Mouse (Mus musculus) adipocyte (in vitro differentiated cells): ENCODE measurements around the gene Tspan11.

Experiments used
- DNase-seq: peaks from one replicate; pipeline ENCODE4 v3.0.0-alpha.2; 2016; ENCODE audit warnings: low spot score

Gene Tspan11

DNA sequence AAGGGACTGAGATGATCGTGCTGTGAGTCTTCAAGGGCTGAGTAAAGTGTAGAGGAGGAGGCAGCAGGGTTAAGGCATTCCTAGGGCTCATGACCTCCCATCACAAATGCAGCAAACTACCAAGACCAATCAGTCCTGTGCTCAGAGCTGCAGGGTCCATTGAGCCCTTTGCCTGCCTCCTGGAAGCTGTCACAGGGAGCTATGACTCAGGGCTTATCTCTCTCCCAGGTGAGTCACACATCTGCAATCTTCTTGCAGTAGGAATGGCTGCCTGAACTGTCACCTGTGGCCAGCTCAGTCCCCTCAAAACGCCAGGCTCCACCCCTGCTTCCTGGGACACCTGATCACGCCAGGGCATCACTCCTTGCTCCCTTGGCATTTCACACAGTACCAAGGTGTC is 47.7 kb downstream of the Tspan11 start:
- no peak for DNase-seq

GRCm38 (mm10) chr6:127942421-127942820 is 55.0 kb downstream of the Tspan11 start:
- DNase-seq: no peak

DNA sequence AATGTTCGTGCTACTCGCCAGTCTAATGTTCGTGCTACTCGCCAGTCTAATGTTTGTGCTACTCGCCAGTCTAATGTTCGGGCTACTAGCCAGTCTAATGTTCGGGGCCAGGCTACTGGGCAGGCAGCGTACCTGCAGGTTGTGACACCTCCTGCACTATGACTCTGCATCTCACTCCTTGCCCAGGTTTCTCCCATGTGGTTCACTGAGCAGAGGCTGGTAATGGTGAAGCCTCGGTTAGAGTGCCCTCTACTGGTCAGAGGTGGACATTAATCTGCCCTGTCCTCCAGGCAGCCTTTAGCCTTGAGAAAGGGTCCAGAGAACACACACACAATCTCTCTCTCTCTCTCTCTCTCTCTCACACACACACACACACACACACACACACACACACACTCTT is 58.3 kb downstream of the Tspan11 start:
- peak; percentile 82 for DNase-seq

DNA sequence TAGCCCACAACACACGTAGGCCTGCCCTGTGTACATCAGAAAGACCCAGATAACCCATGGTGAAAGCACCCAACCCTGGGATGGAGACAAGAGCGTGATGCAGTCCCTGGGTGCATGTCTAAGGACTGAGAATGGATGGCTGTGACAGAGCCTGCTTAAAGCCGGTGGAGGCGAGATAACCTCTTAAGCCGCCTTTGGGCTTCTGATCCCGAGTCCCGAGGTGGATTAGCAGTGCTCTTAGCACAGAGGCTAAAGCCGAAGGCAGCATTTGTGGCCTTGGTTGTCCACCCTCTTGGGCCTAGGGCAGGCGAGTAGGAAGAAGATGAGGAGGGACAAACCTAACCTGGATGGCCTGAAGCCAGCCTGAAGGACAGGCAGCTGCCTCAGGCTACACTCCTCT is 61.3 kb downstream of the Tspan11 start:
- no peak for DNase-seq

DNA sequence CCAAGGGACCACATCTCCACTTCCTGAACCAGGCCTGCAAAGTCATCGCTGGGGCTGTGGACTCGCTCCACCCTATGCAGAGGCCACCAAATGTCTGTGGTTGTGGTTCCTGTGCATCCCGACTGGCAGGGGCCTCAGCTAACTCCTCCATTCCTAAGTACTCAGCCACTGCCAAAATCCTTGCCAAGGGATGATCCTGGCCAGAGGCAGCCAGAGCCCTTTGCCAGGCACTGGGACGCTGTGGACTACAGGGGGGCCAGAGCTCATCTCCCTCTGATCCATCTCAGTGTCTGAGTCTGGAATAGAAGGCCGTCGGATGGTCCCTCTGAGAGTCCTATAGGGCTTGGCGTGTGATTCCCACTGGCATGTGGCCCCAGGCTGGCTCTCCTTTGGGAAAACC is 62.5 kb downstream of the Tspan11 start:
- DNase-seq: no peak

- DNase-seq: no peak
These were observed 65.7 kb downstream of the Tspan11 start for GRCm38 (mm10) chr6:127953071-127953470.

DNA sequence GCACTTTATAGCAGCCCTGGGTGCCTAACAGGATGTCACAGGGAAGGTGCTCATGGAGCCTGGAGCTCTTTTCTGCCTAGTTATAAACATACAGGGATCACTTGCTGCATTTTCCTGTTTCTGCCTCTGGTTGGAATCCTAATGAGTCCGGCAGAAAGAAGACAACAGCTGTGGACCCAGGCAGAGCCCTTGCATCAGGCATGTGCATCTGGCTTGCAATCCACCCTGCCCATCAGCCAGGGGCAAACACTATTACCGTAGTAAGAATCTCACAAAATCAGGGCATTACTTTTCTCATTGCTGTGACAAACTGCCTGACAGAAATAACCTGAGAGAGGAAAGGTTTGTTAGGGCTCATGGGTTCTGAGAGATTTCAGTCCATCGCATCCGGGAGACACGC is 68.8 kb downstream of the Tspan11 start:
- no peak for DNase-seq

DNA sequence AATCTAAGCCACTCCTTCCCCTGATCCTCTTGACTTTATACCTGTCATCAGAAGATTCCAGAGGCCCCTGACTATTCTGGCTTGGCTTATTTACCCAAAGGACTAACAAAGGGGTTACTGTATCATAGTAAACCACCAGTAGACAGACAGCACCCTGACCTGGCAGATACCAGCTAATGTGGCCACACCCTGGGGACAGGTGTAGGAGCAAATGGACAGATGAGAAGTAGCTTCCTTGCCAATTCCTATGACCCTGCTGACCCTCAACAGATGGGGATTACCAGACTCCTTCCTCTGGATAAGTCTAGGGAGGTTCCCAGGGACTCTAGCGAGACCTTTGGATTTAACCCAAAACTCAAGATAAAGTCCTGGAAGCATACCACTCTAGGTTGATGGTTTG is 72.8 kb downstream of the Tspan11 start:
- no peak for DNase-seq

DNA sequence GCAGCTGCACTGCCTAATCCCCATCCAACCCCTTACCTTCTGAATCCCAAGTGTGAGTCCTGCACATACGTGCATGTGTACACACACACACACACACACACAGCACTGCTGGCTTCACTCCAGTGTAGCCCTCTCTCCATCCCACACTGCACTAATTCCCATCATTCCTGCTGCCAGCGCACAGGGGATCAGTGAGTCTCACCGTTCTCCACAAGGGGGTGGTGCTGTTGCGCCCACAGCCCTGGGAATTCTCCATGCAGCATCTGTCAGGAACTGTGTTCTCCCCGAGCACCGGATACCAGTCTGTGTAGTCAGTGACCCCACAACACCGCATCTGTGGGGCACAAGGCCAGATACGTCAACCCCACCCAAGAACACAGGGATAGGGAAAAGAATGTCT is 78.1 kb downstream of the Tspan11 start:
- DNase-seq: no peak

DNA sequence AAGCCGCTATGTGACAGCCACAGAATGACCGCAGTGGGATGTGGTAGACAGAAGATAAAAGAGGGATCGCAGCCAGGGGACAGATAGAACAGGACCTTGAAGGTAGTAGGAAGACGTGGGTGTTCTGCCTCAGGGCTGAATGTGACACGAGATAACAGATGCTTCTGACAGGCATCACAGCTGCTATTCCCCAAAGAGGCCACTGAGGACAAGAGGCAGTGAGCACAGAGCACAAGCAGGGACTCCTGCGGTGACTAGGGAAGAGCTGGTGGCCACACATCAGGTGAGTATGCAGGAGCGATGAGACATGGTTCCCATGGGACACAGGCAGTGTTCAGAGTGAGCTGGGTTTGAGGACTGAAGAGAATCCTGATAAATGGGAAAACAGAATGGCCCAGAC is 82.3 kb downstream of the Tspan11 start:
- no peak for DNase-seq

DNA sequence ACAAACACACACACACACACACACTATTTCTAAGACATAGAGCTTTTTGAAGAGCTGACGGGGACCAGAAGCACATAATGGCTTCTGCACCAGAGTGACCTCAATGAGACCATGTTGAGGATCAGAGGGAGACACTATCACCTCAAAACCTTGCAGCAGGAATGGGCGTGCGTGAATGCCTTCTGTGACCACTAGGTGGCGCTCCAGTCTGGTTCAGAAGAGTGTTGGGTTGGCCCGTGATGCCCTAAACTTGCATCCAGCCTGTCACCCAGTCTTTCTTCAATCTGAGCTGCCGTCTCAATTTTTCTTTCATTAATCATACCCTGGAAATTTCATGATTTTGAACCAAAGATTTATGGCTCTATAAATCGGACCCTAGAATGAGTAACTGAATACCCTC is 82.7 kb downstream of the Tspan11 start:
- DNase-seq: peak; percentile 87

DNA sequence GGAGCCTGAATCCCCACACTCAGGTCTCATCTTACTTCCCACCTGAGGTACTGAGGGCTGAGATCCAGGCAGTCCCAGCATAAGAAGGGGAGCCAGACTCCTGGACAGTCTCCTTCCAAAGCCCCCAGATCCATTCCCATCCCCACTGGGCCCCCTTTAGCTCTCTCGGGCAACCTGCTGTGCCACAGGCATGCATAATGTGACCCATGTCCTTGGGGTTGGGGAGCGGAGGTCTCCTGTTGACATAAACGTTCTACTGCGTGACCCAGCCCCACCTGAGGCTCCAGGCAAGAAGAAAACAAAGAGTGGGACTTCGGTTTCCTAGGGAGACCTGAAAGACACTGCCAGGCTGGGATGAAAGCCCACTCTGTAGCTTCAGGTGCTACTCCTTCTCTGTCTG is 83.5 kb downstream of the Tspan11 start:
- DNase-seq: no peak

GRCm38 (mm10) chr6:127971931-127972330 is 84.5 kb downstream of the Tspan11 start:
- no peak for DNase-seq

- DNase-seq: no peak
These were observed 86.2 kb downstream of the Tspan11 start for GRCm38 (mm10) chr6:127973553-127973952.

GRCm38 (mm10) chr6:127974000-127974399 is 86.6 kb downstream of the Tspan11 start:
- DNase-seq: no peak

GRCm38 (mm10) chr6:127976695-127977094 is 89.3 kb downstream of the Tspan11 start:
- no peak for DNase-seq

DNA sequence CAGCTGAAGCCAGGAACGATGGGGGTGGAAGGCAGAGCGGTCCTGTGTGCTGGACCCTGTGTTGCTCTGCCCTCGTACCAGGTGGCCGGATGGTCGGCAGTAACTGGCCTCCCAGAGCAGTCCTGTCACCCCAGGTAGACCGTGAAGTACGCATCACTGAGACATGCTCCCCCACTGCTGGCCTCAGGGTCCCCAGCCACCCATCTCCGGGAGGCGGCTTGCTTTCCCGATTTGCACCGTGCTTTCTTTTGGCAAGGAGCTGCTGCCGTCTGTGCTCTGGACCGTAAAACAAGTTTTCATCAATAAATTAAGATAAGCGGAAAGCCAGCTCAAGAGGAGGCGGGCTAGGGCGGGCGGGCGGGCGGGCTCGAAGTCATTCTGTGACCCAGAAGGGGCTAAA is 91.6 kb downstream of the Tspan11 start:
- no peak for DNase-seq

- DNase-seq: no peak
These were observed 92.4 kb downstream of the Tspan11 start for GRCm38 (mm10) chr6:127979831-127980230.

DNA sequence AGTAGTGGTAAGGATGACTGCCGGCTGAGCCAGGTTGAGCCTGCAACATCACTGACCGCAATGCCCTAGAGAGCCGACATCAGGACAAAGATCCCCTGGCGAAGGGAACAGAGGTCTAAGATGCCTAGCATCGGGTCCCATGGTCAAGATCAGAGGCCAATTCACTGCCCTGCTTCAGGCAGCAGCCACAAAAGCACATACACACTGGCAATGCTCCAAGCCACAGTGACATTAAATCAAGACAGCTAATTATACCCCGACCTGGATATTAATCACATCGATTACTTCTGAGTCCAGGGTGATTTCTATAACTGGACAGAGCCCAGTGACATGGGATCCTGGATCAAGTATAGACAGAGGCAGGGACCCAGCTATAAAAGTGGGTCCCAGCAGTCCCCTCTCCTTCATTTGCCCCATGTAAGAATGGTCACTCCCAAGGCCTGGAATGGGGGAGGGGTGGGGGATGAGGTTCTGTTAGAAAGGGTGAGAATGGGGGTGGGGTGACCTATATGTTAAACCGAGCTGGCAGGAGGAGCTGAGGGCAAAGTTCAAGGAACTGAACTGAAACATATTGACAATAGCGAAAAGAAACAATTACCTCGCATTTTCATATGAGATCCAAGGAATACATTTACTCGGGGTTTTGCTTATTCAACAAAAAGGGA is 93.1 kb downstream of the Tspan11 start:
- DNase-seq: no peak

GRCm38 (mm10) chr6:127981176-127981575 is 93.8 kb downstream of the Tspan11 start:
- DNase-seq: peak; percentile 54

GRCm38 (mm10) chr6:127986357-127986756 is 99.0 kb downstream of the Tspan11 start:
- peak; percentile 9 for DNase-seq

DNA sequence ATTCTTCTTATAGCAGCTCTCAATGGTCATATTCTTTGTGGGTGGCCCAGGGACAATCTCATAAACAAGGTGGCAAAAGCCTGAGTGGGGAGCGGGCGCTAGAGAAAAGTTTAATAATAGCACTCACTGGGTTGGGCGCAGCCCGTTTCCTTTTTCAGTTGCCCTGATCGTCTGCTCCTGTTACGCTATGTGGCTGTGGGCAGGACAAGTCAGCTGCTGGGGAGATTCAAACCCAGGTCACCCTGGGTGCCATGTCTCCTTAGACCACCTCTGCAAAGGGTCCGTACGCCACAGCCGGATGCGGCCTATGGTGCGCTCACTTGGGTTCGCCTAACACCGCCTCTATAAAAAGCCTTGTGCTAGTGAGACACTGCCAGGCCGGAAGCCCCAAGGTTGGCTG is 100.0 kb downstream of the Tspan11 start:
- DNase-seq: no peak

GRCm38 (mm10) chr6:127988944-127989494 is 101.6 kb downstream of the Tspan11 start:
- DNase-seq: no peak

- DNase-seq: peak; percentile 93
These were observed 102.3 kb downstream of the Tspan11 start for GRCm38 (mm10) chr6:127989624-127990212.
